Mouse (Mus musculus) common myeloid progenitor, adult 5-6 weeks (primary cell): ENCODE measurements around the gene Igfbp2. TPM values are rescaled to one million over a fixed set of nuclear protein-coding genes. Genes with fewer than 3 reads are reported as not detected.

ENCODE experiments used
- ATAC-seq: replicated peaks from 2 replicates; pipeline ENCODE4 v1.8.0; 2016; ENCODE audit warnings: low read depth, mild to moderate bottlenecking, moderate TSS enrichment, inconsistent platforms; ENCODE audit not compliant: poor library complexity, severe bottlenecking
- total RNA-seq: library from RNA; stranded (forward); fragments of 200-1000, 187-1606 nt; gene quantifications from 2 replicates; pipeline ENCODE4 v1.2.3, GENCODE M21; 2017

Gene Igfbp2
- total RNA-seq, 1 experiment from 2014 or later = not detected

DNA sequence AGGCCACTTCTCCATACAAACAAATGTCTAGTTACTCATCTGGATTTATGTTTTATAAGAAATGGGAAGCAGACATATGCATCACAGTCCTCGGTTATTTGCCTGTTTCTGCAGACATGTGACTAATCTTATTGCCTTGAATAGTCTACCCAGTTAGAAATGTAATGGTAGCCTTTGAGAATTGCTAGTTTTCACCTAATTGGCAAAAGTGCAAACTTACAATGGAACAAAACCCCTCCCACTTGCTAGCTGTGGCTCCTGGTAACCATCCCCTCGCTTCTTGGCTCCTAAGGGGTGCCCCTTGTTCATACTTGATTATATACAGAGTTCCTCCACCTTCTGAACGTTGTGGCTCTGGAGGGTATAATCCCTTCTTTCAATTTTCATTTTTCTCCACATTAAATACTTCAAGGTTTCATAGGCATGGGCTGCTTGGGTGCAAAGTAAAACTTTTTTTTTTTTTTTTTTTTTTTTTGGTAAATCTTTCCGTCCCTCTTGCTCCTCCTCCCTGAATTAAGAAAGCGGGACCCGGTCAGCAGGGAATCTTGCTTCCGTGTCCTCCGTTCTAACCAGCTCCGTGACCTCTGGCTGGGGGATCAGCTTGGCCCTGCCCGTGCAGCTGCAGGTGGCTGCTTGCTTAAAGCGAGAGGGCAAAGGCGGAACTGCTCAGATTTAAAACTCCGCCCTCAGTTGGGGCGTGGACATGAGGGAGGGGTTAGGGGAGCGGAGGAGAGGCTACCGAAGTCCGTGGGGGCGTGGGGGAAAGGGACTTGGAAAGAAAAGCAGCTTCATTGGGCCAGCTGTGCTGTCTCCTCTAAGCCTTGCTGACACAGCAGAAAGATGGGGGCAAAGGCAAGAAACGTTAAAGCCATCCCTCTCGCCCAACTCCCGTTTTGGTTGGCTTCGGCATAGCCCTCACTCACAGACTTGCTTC lies 45.6 kb downstream of the Igfbp2 start:
- peak; percentile 62 for ATAC-seq

DNA sequence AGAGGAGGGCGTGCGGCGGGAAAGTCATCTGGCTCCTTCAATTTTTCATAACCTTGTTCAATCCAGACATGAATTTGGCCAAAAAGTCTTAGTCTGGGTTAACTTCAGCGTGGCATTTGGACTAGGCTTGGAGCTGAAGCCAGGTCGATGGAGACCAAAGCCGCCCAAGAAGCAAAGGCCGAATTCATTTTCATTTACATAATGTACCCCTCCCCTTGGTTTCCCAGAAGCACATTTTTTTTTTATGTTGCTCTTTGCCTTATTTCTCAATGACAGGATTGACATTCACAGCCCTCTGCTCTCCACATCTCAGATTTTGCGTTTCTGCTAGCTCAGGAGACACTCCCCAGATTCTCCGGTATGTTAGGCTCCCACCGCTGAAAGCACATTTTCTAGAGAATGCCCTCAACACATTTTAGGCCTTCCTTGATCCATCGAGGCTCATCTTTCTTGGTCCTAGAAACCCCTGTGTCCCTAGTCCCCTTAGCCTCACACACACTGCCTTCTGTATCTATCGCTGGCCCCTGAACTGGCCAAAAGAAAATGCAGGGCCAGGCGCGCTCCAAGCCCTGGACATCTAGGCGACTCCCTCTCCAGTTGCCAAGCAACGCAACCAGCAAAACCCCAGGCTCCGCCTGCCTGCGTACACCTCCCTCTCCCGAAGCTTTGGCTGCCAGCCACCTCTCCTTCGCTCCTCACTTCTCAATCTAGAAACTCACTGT lies 46.5 kb downstream of the Igfbp2 start:
- ATAC-seq = peak; percentile 38

- no peak for ATAC-seq
These were observed 47.0 kb downstream of the Igfbp2 start for GRCm38 (mm10) chr1:72871337-72871696.

DNA sequence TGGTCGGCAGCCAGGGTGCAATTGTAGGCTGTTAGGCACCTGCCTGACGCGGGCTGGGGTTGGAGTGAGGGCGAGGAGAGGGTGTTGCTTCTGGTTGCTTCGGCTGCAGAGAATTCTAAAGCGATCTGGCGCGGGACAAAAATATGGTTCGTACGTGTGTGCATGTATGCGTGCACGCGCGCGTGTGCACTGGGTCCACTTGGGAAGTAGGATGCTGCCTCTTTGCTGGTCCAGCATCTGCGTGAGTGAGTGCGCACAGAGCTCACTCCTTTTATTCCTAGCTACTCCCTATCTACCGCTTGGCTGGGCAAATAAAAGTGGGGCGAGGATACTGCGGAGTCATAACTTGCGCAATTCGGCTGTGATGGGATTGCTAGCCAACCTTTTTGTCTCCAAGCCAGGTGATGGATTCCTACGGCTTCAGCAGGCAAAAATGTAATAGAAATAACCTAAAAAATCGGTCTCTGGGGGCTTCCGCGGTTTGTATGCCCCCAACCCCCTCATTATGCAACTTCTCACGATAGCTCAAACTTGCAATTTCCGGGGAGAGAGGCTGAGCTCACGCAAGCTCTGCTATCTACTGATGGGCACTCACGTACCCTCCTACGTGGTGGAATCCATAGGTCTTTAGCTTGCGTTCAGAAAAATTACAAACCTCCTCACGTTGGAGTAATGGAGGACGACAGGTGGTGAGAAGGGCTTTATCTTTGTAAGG lies 47.6 kb downstream of the Igfbp2 start:
- no peak for ATAC-seq

GRCm38 (mm10) chr1:72872521-72872920 lies 48.2 kb downstream of the Igfbp2 start:
- ATAC-seq = no peak

GRCm38 (mm10) chr1:72873078-72873477 lies 48.8 kb downstream of the Igfbp2 start:
- no peak for ATAC-seq

- ATAC-seq = no peak
These were observed 49.4 kb downstream of the Igfbp2 start for GRCm38 (mm10) chr1:72873511-72874286.

DNA sequence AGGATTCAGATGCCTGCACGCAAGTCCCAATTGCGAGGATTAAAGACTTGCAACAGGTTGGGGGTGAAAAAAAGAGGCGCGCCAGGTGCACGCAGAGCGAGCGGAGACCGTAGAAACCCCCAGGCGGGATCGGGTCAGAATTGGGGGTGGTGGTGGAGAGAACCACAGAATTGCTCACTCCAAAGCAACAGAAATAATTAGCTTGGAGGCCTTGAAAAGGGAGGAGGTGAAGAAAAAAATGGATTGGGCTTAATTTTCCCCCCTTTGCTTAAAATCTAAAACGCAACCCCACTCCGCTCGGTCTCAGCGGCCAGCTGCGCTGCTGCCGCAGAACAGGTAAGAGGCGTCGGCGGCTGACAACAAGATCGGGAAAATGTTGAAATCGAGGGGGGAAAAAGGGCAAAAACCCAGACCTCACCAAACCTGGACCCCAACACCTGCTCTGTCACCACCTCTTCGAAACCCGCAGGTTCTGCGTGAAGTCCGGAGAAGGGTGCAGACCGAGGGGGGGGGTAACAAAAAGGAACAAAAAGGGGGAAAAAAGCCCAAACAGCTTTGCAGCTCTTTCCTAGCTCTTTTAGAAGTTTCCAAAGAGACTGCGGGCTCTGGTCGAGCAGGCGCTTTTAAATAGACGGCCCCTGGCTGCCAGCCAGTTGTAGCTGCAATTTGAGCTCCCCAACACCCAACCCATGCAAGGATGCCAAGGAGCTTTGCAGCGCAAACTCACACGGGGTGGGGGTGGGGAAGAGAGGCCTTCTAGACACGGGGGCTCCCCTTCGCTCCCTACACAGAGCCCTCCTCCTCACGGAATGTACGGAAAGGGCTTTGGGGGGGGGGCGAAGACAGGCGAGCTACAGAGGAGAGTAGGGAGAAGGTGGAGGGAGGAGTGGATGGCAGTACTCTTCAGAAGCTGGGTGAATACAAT lies 50.2 kb downstream of the Igfbp2 start, which contains the start of gene Igfbp5:
Gene Igfbp5, minus strand, starts transcription at position 598 of the 925 bp plus-strand sequence.
- ATAC-seq = no peak

DNA sequence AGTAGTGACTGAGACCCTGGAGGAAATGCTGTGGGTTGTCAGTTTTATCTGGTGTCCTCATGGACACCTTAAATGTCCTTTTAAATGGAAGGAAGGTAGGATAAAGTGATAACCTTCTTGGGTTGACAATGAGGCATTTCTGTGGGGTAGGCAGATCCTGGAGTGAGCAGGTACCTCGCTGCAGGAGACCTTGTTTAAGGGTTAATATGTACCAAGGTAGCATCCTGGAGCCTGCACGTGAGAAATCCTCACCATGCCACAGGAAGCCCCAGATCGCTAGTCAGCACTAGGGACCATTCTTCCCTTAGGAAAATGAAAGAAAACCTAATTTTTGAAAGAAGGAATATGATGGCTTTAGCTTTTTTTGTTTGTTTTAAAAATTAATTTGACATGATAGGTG lies 51.4 kb downstream of the Igfbp2 start:
- ATAC-seq = no peak

DNA sequence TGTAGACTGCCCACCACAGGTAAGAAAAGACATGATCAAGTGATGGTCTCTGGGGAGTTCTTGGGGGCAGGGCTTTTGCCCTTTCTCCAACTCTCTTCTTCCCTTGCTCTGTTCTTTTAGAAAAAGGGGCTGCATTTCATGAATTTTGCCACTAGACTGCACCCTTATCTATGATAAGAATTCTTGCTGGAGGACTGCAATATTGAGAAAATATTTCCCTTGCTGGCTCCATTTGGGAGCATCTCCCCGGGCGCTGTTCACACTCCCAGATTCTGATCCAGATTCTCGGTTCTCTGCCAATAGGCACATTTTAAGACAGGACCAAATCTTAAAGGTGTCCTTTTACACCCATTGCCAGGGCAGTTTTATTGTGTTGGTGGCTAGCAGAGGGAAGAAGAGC lies 51.8 kb downstream of the Igfbp2 start:
- ATAC-seq = no peak

DNA sequence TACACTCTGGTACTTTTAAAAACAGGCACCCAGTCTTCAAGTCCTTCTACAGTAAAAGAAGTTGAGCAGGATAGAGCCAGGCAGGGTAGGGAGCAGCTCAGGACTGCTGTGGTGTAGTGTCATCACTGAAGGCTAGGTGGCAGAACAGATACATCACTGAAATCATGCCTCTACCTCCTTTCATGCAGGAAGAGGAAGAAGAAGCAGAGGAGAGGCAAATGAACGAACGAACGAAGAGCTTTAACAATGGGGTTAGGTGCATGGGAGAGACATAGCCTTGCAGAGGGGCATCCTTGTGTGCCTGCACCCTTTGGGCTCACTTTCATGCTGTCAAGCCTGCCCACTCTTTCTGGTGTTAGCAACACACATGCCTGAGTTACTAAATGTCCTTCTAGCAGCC lies 53.6 kb downstream of the Igfbp2 start:
- peak; percentile 91 for ATAC-seq

GRCm38 (mm10) chr1:72878473-72879318 lies 54.4 kb downstream of the Igfbp2 start:
- no peak for ATAC-seq

- ATAC-seq = no peak
These were observed 55.0 kb downstream of the Igfbp2 start for GRCm38 (mm10) chr1:72879319-72879634.

GRCm38 (mm10) chr1:72885111-72885818 lies 61.0 kb downstream of the Igfbp2 start:
- ATAC-seq = no peak

GRCm38 (mm10) chr1:72885819-72886169 lies 61.5 kb downstream of the Igfbp2 start:
- no peak for ATAC-seq

GRCm38 (mm10) chr1:72887910-72888309 lies 63.6 kb downstream of the Igfbp2 start:
- ATAC-seq = no peak

DNA sequence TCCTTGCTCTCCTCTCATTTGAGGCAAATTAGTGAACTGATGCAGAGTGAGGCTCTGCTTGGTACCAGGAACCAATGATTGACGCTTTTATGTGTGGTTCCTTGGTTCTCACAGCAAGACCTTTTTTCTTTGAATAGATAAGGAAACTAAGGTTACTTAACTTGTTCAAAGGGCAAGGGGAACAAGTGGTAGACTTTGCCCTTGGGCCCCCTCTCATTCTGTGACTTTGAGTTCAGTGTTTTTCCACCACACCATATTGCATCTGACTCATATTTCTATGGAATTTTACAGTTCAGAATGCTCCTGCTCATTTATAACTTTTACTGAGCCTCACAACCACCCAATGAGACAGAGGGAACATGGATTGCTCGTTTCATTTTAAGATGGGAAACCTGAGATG lies 71.5 kb downstream of the Igfbp2 start:
- no peak for ATAC-seq
